Mouse (Mus musculus): ENCODE measurements around the gene Lrp8.

DNA sequence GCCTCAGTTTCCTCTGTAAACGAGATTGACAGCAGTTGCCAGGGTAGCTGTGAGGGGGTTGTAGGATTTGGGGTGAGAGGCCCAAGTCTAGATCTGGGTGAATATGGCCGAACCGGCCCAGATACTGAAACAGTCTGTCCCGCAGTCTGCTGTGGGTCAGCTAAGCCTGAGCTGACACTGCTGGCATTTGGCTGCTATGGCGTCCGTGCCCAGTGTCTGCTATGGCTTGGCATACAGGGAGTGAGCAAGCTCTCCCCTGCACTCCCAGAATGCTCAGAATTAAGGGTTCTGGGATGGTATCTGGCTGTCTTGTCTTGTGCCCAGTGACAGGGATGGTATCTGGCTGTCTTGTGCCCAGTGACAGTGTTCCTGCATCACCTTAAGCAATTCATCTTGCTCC lies 29.6 kb downstream of the Lrp8 start:
- TF ChIP-seq POLR2A (IDR thresholded peaks at IDR 0.05; ENCODE audit: insufficient read length, low read depth) (no peak), USF1 (IDR thresholded peaks at IDR 0.05; ENCODE audit: low read depth) (no peak), REST (IDR thresholded peaks at IDR 0.05; ENCODE audit: insufficient read depth, insufficient read length) (no peak), E2F4 (IDR thresholded peaks at IDR 0.05; ENCODE audit: insufficient read depth) (no peak), MYOD1 (IDR thresholded peaks at IDR 0.05; ENCODE audit: control insufficient read depth in 1 of 3, insufficient read length in 2 of 3, low read depth in 2 of 3) (no peak), MAX (IDR thresholded peaks at IDR 0.05; ENCODE audit: low read depth) (no peak), MYOG (IDR thresholded peaks at IDR 0.05; ENCODE audit: control insufficient read depth in 1 of 3, insufficient read depth in 1 of 3, insufficient read length in 2 of 3, low read depth in 2 of 3) (no peak), CEBPB (IDR thresholded peaks at IDR 0.05; ENCODE audit: insufficient read depth, poor library complexity, severe bottlenecking) (no peak), TCF3 (IDR thresholded peaks at IDR 0.05; ENCODE audit: insufficient read length, low read depth) (no peak)
